Mouse (Mus musculus): Measurements from ENCODE around the gene Cnn3.

DNA sequence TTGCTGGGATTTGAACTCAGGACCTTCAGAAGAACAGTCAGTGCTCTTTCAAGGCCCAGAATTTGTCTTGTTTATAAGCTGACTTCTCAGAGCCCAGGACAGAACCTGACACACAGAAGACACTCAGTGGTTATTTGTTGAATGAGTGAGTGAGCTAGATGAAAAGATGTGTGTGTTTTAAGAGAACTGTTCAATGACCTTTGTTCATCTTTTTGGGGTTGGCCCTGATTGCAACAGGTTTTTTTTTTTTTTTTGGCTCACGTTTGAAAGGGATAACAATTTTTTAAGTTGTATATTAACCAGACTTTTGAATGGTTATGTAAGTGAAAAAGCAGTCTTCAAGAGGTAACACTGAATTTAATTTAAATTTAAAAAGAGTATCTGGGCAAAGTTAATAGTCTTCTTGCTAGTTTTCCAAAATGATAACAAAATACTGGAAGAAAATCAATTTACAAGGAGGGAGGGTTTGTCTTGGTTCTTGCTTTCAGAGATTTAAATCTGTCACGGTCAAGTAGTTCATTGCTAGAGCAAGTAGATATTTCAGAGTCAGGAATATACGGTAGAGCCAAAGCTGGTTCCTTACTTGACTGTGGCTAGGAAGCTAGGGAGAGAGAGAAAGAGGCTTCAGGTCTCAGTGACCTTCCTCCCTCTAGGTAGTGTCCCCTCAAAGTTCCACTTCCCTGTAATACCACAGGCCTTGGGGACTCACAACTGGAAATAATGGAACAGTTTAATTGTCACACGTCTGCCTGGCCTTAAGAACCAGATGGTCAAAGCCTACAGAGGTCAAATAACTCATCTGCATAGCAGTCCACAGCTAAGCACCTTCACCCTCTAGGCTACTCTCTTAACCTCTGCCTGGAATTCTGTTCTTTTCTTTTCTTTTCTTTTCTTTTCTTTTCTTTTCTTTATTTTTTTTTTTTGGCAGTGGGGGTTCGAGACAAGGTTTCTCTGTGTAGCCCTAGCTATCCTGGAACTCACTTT is 9.8 kb upstream of the Cnn3 start:
- no peak for TF ChIP-seq POLR2A (IDR thresholded peaks at IDR 0.05; ENCODE audit: insufficient read length, low read depth)
- TF ChIP-seq USF1 (IDR thresholded peaks at IDR 0.05; ENCODE audit: low read depth), result no peak
- no peak for TF ChIP-seq MAX (IDR thresholded peaks at IDR 0.05; ENCODE audit: low read depth)
- TF ChIP-seq TCF3 (IDR thresholded peaks at IDR 0.05; ENCODE audit: insufficient read length, low read depth), result no peak
- TF ChIP-seq POLR2AphosphoS2 (IDR thresholded peaks at IDR 0.05; ENCODE audit: insufficient read length, low read depth), result no peak
- TF ChIP-seq SRF (IDR thresholded peaks at IDR 0.05; ENCODE audit: control insufficient read depth, insufficient read length, low read depth), result no peak
- TF ChIP-seq E2F4 (IDR thresholded peaks at IDR 0.05; ENCODE audit: insufficient read depth), result no peak
- no peak for TF ChIP-seq MYOG (IDR thresholded peaks at IDR 0.05; ENCODE audit: control insufficient read depth in 1 of 3, insufficient read depth in 1 of 3, insufficient read length in 2 of 3, low read depth in 2 of 3)
- no peak for TF ChIP-seq CEBPB (IDR thresholded peaks at IDR 0.05; ENCODE audit: insufficient read depth, poor library complexity, severe bottlenecking)

All from myocyte (in vitro differentiated cells).